Mouse (Mus musculus) CD4-positive, CD25-positive, alpha-beta regulatory T cell (primary cell): Measurements from ENCODE around the gene Rnf207. TPM values are rescaled to one million over a fixed set of nuclear protein-coding genes. Genes with fewer than 3 reads are reported as not detected.

Source experiments
- polyA plus RNA-seq: library from polyadenylated mRNA; unstranded; fragments of 100-300 nt; shearing (Covaris generic); gene quantifications from one replicate; pipeline ENCODE4 v1.2.1, GENCODE M21; 2017

Gene Rnf207
- not detected for polyA plus RNA-seq

GRCm38 (mm10) chr4:152318517-152319234 is at the start of gene Rnf207:
Gene Rnf207 (minus strand): TSS chr4:152318993.

GRCm38 (mm10) chr4:152338419-152339292 is 19.9 kb upstream of the Rnf207 start, which contains the start of gene Chd5:
Gene Chd5 (plus strand): TSS chr4:152338651.

GRCm38 (mm10) chr4:152325574-152326411 is 7.0 kb upstream of the Rnf207 start, which contains the start of gene Rpl22:
Gene Rpl22 (plus strand): TSS chr4:152325742.

GRCm38 (mm10) chr4:152296874-152297861 is 21.6 kb downstream of the Rnf207 start, which contains the start of gene Icmt:
Gene Icmt (plus strand): TSS chr4:152297227.

GRCm38 (mm10) chr4:152291562-152291961 is 27.2 kb downstream of the Rnf207 start, which contains the start of gene Hes3:
Gene Hes3 (minus strand): TSS chr4:152291662.

GRCm38 (mm10) chr4:152273621-152274236 is 45.1 kb downstream of the Rnf207 start, which contains the start of gene Gpr153:
Gene Gpr153 (plus strand): TSS chr4:152274232.

Other genes starting within 250 kb of the Rnf207 start
- 8.7 TPM for gene Plekhg5, start 246.5 kb downstream of the Rnf207 start, polyA plus RNA-seq
- gene Tnfrsf25, start 203.1 kb downstream of the Rnf207 start, polyA plus RNA-seq, result 212 TPM
- 52.1 TPM for gene Espn, start 166.6 kb downstream of the Rnf207 start, polyA plus RNA-seq
- gene Hes2, start 160.1 kb downstream of the Rnf207 start, polyA plus RNA-seq, result not detected
- gene Acot7, start 140.9 kb downstream of the Rnf207 start, polyA plus RNA-seq, result 68.7 TPM
- 0.20 TPM for gene Gpr153, start 44.8 kb downstream of the Rnf207 start, polyA plus RNA-seq
- gene Hes3, start 27.3 kb downstream of the Rnf207 start, polyA plus RNA-seq, result not detected
- 20.2 TPM for gene Icmt, start 21.8 kb downstream of the Rnf207 start, polyA plus RNA-seq
- 441 TPM for gene Rpl22, start 6.7 kb upstream of the Rnf207 start, polyA plus RNA-seq
- 0.08 TPM for gene Chd5, start 19.7 kb upstream of the Rnf207 start, polyA plus RNA-seq
- gene Nphp4, start 157.7 kb upstream of the Rnf207 start, polyA plus RNA-seq, result 0.51 TPM
- gene Kcnab2, start 158.9 kb upstream of the Rnf207 start, polyA plus RNA-seq, result 129 TPM